Mouse (Mus musculus): Measurements from ENCODE around the gene Lrrc46. TPM values are rescaled to one million over a fixed set of nuclear protein-coding genes. Genes with fewer than 3 reads are reported as not detected.

The Lrrc46 gene
- polyA plus RNA-seq, 1 experiment, result 824 TPM

GRCm38 (mm10) chr11:97009198-97009790 is 31.9 kb downstream of the Lrrc46 start:
- no peaks in the 10 kb centered on the region for H3K27me3 ChIP-seq (ENCODE audit: control insufficient read depth, insufficient read depth, low read length)
- no peak for TF ChIP-seq CTCF (IDR thresholded peaks at IDR 0.05; ENCODE audit: control insufficient read depth, insufficient read depth, insufficient replicate concordance, low read depth, low read length)
- H3K27ac ChIP-seq (ENCODE audit: control insufficient read depth, insufficient read depth, low read depth, low read length), result no peak overlapping the region
- no peak overlapping the region for H3K4me3 ChIP-seq (ENCODE audit: control insufficient read depth, low read depth, low read length)
- H3K36me3 ChIP-seq (ENCODE audit: control insufficient read depth, insufficient read depth, low read length), result no peaks in the 10 kb centered on the region
- no peaks in the 10 kb centered on the region for H3K4me1 ChIP-seq (ENCODE audit: control insufficient read depth, insufficient read depth, low read length)

GRCm38 (mm10) chr11:97007093-97007794 is 34.0 kb downstream of the Lrrc46 start:
- no peak overlapping the region for H3K27ac ChIP-seq (ENCODE audit: control insufficient read depth, insufficient read depth, low read depth, low read length)
- no peaks in the 10 kb centered on the region for H3K27me3 ChIP-seq (ENCODE audit: control insufficient read depth, insufficient read depth, low read length)
- no peaks in the 10 kb centered on the region for H3K36me3 ChIP-seq (ENCODE audit: control insufficient read depth, insufficient read depth, low read length)
- H3K4me1 ChIP-seq (ENCODE audit: control insufficient read depth, insufficient read depth, low read length), result no peaks in the 10 kb centered on the region
- TF ChIP-seq CTCF (IDR thresholded peaks at IDR 0.05; ENCODE audit: control insufficient read depth, insufficient read depth, insufficient replicate concordance, low read depth, low read length) (no peak), POLR2A (IDR thresholded peaks at IDR 0.05; ENCODE audit: control insufficient read depth, low read depth, low read length) (no peak)
- no peak overlapping the region for H3K4me3 ChIP-seq (ENCODE audit: control insufficient read depth, low read depth, low read length)

GRCm38 (mm10) chr11:97003170-97003569 is 38.0 kb downstream of the Lrrc46 start:
- H3K4me3 ChIP-seq (ENCODE audit: control insufficient read depth, low read depth, low read length), result no peak overlapping the region
- no peaks in the 10 kb centered on the region for H3K4me1 ChIP-seq (ENCODE audit: control insufficient read depth, insufficient read depth, low read length)
- H3K36me3 ChIP-seq (ENCODE audit: control insufficient read depth, insufficient read depth, low read length), result no peaks in the 10 kb centered on the region
- TF ChIP-seq POLR2A (IDR thresholded peaks at IDR 0.05; ENCODE audit: control insufficient read depth, low read depth, low read length) (no peak), CTCF (IDR thresholded peaks at IDR 0.05; ENCODE audit: control insufficient read depth, insufficient read depth, insufficient replicate concordance, low read depth, low read length) (no peak)
- no peaks in the 10 kb centered on the region for H3K27me3 ChIP-seq (ENCODE audit: control insufficient read depth, insufficient read depth, low read length)
- H3K27ac ChIP-seq (ENCODE audit: control insufficient read depth, insufficient read depth, low read depth, low read length), result no peak overlapping the region

- TF ChIP-seq POLR2A (IDR thresholded peaks at IDR 0.05; ENCODE audit: control insufficient read depth, low read depth, low read length) (no peak), CTCF (IDR thresholded peaks at IDR 0.05; ENCODE audit: control insufficient read depth, insufficient read depth, insufficient replicate concordance, low read depth, low read length) (no peak)
- H3K27ac ChIP-seq (ENCODE audit: control insufficient read depth, insufficient read depth, low read depth, low read length), result no peak overlapping the region
- H3K4me1 ChIP-seq (ENCODE audit: control insufficient read depth, insufficient read depth, low read length), result peaks cover 10% of the 10 kb centered on the region
- H3K4me3 ChIP-seq (ENCODE audit: control insufficient read depth, low read depth, low read length), result peak overlapping the region; percentile 52
- no peaks in the 10 kb centered on the region for H3K27me3 ChIP-seq (ENCODE audit: control insufficient read depth, insufficient read depth, low read length)
- no peaks in the 10 kb centered on the region for H3K36me3 ChIP-seq (ENCODE audit: control insufficient read depth, insufficient read depth, low read length)
Observed at GRCm38 (mm10) chr11:96997380-96997956, 43.7 kb downstream of the Lrrc46 start.

GRCm38 (mm10) chr11:96996773-96997379 is 44.3 kb downstream of the Lrrc46 start:
- peaks cover 12% of the 10 kb centered on the region for H3K4me1 ChIP-seq (ENCODE audit: control insufficient read depth, insufficient read depth, low read length)
- no peaks in the 10 kb centered on the region for H3K36me3 ChIP-seq (ENCODE audit: control insufficient read depth, insufficient read depth, low read length)
- H3K27me3 ChIP-seq (ENCODE audit: control insufficient read depth, insufficient read depth, low read length), result no peaks in the 10 kb centered on the region
- TF ChIP-seq POLR2A (IDR thresholded peaks at IDR 0.05; ENCODE audit: control insufficient read depth, low read depth, low read length), result no peak
- peak overlapping the region; percentile 52 for H3K4me3 ChIP-seq (ENCODE audit: control insufficient read depth, low read depth, low read length)
- H3K27ac ChIP-seq (ENCODE audit: control insufficient read depth, insufficient read depth, low read depth, low read length), result no peak overlapping the region

- TF ChIP-seq CTCF (IDR thresholded peaks at IDR 0.05; ENCODE audit: control insufficient read depth, insufficient read depth, insufficient replicate concordance, low read depth, low read length), result no peak
- H3K4me1 ChIP-seq (ENCODE audit: control insufficient read depth, insufficient read depth, low read length), result peaks cover 12% of the 10 kb centered on the region
- no peak overlapping the region for H3K4me3 ChIP-seq (ENCODE audit: control insufficient read depth, low read depth, low read length)
- no peaks in the 10 kb centered on the region for H3K36me3 ChIP-seq (ENCODE audit: control insufficient read depth, insufficient read depth, low read length)
- H3K27ac ChIP-seq (ENCODE audit: control insufficient read depth, insufficient read depth, low read depth, low read length), result no peak overlapping the region
- H3K27me3 ChIP-seq (ENCODE audit: control insufficient read depth, insufficient read depth, low read length), result no peaks in the 10 kb centered on the region
Observed at GRCm38 (mm10) chr11:96995836-96996772, 45.1 kb downstream of the Lrrc46 start.

- H3K36me3 ChIP-seq (ENCODE audit: control insufficient read depth, insufficient read depth, low read length), result no peaks in the 10 kb centered on the region
- H3K4me1 ChIP-seq (ENCODE audit: control insufficient read depth, insufficient read depth, low read length), result peaks cover 12% of the 10 kb centered on the region
- H3K4me3 ChIP-seq (ENCODE audit: control insufficient read depth, low read depth, low read length), result no peak overlapping the region
- no peaks in the 10 kb centered on the region for H3K27me3 ChIP-seq (ENCODE audit: control insufficient read depth, insufficient read depth, low read length)
- TF ChIP-seq POLR2A (IDR thresholded peaks at IDR 0.05; ENCODE audit: control insufficient read depth, low read depth, low read length) (no peak), CTCF (IDR thresholded peaks at IDR 0.05; ENCODE audit: control insufficient read depth, insufficient read depth, insufficient replicate concordance, low read depth, low read length) (no peak)
- no peak overlapping the region for H3K27ac ChIP-seq (ENCODE audit: control insufficient read depth, insufficient read depth, low read depth, low read length)
Observed at GRCm38 (mm10) chr11:96995031-96995430, 46.2 kb downstream of the Lrrc46 start.

All from testis, adult 2 months (tissue).